Mouse (Mus musculus) megakaryocyte, embryonic 14.5 days (primary cell): Measurements from ENCODE around the gene Klhdc7b.

Experiments used
- FLI1 ChIP-seq: IDR thresholded peaks from 2 replicates; pipeline ENCODE4 v1.6.1; 2012; ENCODE audit warnings: low read length, inconsistent platforms, mixed read lengths
- GATA1 ChIP-seq: IDR thresholded peaks from 3 replicates; pipeline ENCODE4 v1.6.1; 2012; ENCODE audit warnings: mixed read lengths, low read length, inconsistent platforms, borderline replicate concordance

- no peak for TF ChIP-seq GATA1
- TF ChIP-seq FLI1, result no peak
Observed at GRCm38 (mm10) chr15:89387127-89387526, 2.4 kb downstream of the Klhdc7b start.
